Mouse (Mus musculus) lung, adult 2 months (tissue): Measurements from ENCODE around the gene Runx2.

Source experiments
- CTCF ChIP-seq: fragments of 200-500 bp; IDR thresholded peaks from 2 replicates; pipeline ENCODE4 v1.5.1; 2011; ENCODE audit warnings: mild to moderate bottlenecking, low read length, control low read depth; ENCODE audit not compliant: insufficient read depth
- POLR2A ChIP-seq: fragments of 200-500 bp; IDR thresholded peaks from 2 replicates; pipeline ENCODE4 v1.6.1; 2011; ENCODE audit warnings: low read depth, mild to moderate bottlenecking, control low read depth, low read length, borderline replicate concordance; ENCODE audit errors: extremely low read depth

DNA sequence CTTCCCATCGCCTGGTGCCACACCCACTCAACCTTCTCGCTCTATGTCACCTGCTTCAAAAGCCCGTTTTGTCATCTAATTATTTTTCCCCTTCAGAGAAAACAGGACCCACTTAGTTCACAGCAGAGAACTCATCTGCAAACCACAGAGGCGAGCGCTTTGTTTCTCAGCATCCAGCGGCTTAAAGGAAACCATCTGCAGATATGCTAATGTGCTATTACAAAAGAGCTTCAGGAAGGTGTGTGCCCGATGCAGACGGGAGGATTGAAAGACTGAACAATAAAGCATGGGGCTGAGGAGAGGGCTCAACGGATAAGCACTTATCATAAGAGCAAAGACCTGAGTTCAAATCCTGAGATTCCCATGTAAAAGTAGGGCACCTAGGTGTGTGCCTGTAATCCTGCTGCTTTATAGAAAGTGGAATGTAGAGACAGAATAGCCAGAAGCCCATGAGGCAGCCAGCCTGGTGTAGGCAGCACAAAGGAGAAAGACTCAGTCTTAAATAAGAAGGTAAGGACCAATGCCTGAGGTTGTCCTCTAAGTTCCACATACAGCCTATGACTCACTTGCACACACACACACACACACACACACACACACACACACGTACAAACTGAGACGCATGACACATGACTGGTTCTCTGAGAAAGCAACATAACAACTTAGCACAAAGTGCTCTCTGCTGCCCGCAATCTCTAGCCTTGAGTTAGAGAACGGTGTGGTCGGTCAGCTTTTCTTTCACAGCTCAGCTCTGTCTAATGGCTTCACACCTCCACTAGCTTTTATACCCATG is 111.9 kb downstream of the Runx2 start:
- no peak for TF ChIP-seq POLR2A
- no peak for TF ChIP-seq CTCF
